Mouse (Mus musculus): ENCODE measurements at regions not wholly inside any gene's neighbourhood (a gene's known extent, or its start where the extent isn't known, plus 50 kb on each side); places are given as distances from the start of the nearest gene placed in this dataset.

DNA sequence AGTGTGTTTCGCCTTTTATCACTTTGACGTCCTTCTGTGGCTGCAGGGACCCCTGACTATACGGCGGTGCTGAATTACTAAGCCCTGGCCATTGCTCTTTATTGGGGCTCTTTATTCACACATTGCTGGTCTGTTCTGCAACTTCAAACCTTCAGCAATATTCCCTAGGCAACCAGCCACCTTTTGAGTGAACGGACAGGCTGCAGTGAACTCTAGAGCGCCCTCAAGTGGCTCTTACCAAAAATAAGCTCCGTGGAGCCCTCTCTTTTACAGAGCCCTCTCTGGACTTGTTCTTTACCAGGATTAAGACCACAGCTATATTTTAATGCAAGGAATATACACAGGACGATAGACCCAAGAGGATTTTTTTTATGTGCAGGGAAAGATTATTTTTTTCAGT lies 191.8 kb upstream of the Tenm3 start:
- Histone ChIP-seq H3K9ac (ENCODE audit: low read depth, poor library complexity, severe bottlenecking) (no peak overlapping the region), H3K27me3 (ENCODE audit: control insufficient read depth, insufficient read depth, low read length, poor library complexity, severe bottlenecking) (peaks cover 3% of the 10 kb centered on the region; the same call in 1 of the 2 replicates), H3K4me3 (ENCODE audit: low read depth, low read length) (no peak overlapping the region), H3K27ac (ENCODE audit: insufficient read depth, low read length) (no peak overlapping the region), H3K9me3 (replicated peaks; ENCODE audit: control insufficient read depth, insufficient read depth, low read length, poor library complexity, severe bottlenecking) (no peaks in the 10 kb centered on the region; the same call in 1 of the 2 replicates), H3K4me1 (ENCODE audit: control insufficient read depth, insufficient read depth, low read length) (no peaks in the 10 kb centered on the region), H3K36me3 (ENCODE audit: control insufficient read depth, insufficient read depth, low read length, poor library complexity, severe bottlenecking) (no peaks in the 10 kb centered on the region)
- TF ChIP-seq EP300 (IDR thresholded peaks at IDR 0.05; ENCODE audit: insufficient read depth, low read depth, low read length) = no peak
- peak; percentile 50 for TF ChIP-seq CTCF (IDR thresholded peaks at IDR 0.05; ENCODE audit: low read depth, low read length)
- no peak for TF ChIP-seq POLR2A (IDR thresholded peaks at IDR 0.05; ENCODE audit: insufficient read depth, low read length)

DNA sequence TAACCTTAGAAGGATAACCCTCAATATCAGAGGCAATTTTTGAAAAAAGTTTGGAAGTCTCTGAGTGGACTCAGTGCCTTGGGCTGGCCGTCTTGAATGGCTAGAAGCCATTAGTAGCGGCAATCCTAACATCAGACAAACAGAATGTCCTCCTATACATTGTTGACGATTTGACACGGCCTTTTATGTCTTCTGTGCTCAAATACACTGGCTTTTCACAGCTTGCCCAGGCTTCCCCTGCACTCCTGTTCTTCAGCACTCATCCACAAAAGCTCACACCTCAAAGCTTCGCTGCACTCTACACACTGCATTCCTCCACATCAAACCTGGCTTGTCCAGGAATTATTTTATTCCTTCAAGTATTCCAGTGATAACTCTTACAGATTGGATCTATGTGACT lies 186.5 kb upstream of the Tenm3 start:
- H3K4me3 ChIP-seq (ENCODE audit: low read depth, low read length) = no peak overlapping the region
- H3K36me3 ChIP-seq (ENCODE audit: control insufficient read depth, insufficient read depth, low read length, poor library complexity, severe bottlenecking) = no peaks in the 10 kb centered on the region
- no peaks in the 10 kb centered on the region for H3K9me3 ChIP-seq (replicated peaks; ENCODE audit: control insufficient read depth, insufficient read depth, low read length, poor library complexity, severe bottlenecking)
- H3K27ac ChIP-seq (ENCODE audit: insufficient read depth, low read length) = no peak overlapping the region
- no peak overlapping the region for H3K9ac ChIP-seq (ENCODE audit: low read depth, poor library complexity, severe bottlenecking)
- TF ChIP-seq POLR2A (IDR thresholded peaks at IDR 0.05; ENCODE audit: insufficient read depth, low read length) (no peak), CTCF (IDR thresholded peaks at IDR 0.05; ENCODE audit: low read depth, low read length) (no peak), EP300 (IDR thresholded peaks at IDR 0.05; ENCODE audit: insufficient read depth, low read depth, low read length) (no peak)
- H3K4me1 ChIP-seq (ENCODE audit: control insufficient read depth, insufficient read depth, low read length) = no peaks in the 10 kb centered on the region
- peaks cover 3% of the 10 kb centered on the region; the same call in 1 of the 2 replicates for H3K27me3 ChIP-seq (ENCODE audit: control insufficient read depth, insufficient read depth, low read length, poor library complexity, severe bottlenecking)

DNA sequence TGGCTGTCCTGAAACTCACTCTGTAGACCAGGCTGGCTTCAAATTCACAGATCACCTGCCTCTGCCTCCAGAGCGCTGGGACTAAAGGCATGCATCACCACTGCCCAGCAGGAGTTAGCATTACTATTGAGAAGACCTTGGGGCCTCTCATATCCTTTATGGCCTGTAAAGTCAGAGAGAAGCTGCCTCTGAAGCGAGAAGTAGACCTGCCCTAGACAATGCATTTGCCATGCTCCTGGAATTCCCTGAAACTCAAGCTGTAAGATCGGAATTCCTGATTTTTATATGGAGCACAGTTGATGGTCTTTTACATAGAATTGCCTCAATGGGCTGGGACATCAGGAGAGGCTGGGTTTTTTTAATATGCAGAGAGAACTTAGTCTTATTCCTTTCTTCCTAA lies 174.0 kb upstream of the Tenm3 start:
- Histone ChIP-seq H3K4me1 (ENCODE audit: control insufficient read depth, insufficient read depth, low read length) (no peaks in the 10 kb centered on the region), H3K4me3 (ENCODE audit: low read depth, low read length) (no peak overlapping the region), H3K9me3 (replicated peaks; ENCODE audit: control insufficient read depth, insufficient read depth, low read length, poor library complexity, severe bottlenecking) (no peaks in the 10 kb centered on the region), H3K27ac (ENCODE audit: insufficient read depth, low read length) (no peak overlapping the region), H3K27me3 (ENCODE audit: control insufficient read depth, insufficient read depth, low read length, poor library complexity, severe bottlenecking) (no peaks in the 10 kb centered on the region), H3K36me3 (ENCODE audit: control insufficient read depth, insufficient read depth, low read length, poor library complexity, severe bottlenecking) (no peaks in the 10 kb centered on the region), H3K9ac (ENCODE audit: low read depth, poor library complexity, severe bottlenecking) (no peak overlapping the region)
- TF ChIP-seq CTCF (IDR thresholded peaks at IDR 0.05; ENCODE audit: low read depth, low read length) (no peak), POLR2A (IDR thresholded peaks at IDR 0.05; ENCODE audit: insufficient read depth, low read length) (no peak), EP300 (IDR thresholded peaks at IDR 0.05; ENCODE audit: insufficient read depth, low read depth, low read length) (no peak)

DNA sequence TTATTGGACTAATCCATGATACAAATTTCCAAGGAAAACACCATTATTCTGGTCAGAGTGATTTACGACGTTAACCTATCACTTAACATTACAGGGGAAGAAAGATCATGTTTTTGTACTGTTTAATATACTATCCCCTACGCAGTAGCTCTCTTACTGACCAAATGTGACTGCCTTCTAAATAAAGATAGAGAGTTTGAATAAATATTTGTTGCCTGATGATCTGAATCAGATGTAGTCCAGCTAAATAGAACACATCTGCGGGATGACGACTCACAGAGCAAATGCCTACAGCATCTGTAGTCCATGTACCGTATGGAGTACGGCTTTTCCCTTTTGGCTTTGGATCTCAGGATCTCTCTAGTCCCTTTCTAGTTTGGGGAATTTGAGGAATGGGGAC lies 171.9 kb upstream of the Tenm3 start:
- Histone ChIP-seq H3K4me1 (ENCODE audit: control insufficient read depth, insufficient read depth, low read length) (no peaks in the 10 kb centered on the region), H3K27me3 (ENCODE audit: control insufficient read depth, insufficient read depth, low read length, poor library complexity, severe bottlenecking) (no peaks in the 10 kb centered on the region), H3K9ac (ENCODE audit: low read depth, poor library complexity, severe bottlenecking) (no peak overlapping the region), H3K27ac (ENCODE audit: insufficient read depth, low read length) (no peak overlapping the region), H3K9me3 (replicated peaks; ENCODE audit: control insufficient read depth, insufficient read depth, low read length, poor library complexity, severe bottlenecking) (peaks cover under 1% of the 10 kb centered on the region; the same call in 1 of the 2 replicates), H3K36me3 (ENCODE audit: control insufficient read depth, insufficient read depth, low read length, poor library complexity, severe bottlenecking) (no peaks in the 10 kb centered on the region), H3K4me3 (ENCODE audit: low read depth, low read length) (no peak overlapping the region)
- TF ChIP-seq POLR2A (IDR thresholded peaks at IDR 0.05; ENCODE audit: insufficient read depth, low read length) (no peak), CTCF (IDR thresholded peaks at IDR 0.05; ENCODE audit: low read depth, low read length) (no peak), EP300 (IDR thresholded peaks at IDR 0.05; ENCODE audit: insufficient read depth, low read depth, low read length) (no peak)

DNA sequence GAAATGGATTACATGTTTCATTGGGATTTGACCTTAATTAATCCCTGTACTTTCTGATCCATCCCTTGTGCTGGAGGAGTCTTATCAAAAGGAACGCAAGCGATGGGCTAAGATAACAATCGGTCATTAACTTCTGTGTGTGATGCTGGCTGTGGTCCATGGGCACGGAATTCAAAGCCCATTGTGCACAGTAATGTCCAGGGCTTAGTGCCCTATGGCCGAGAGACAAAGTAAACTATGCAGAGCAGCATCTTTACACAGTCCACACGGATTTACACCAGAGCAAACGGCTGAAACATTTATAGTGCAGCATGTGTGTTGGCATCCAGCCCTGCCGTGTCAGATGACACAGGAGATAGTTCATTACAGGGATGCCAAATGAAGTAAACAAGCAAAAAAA lies 171.4 kb upstream of the Tenm3 start:
- Histone ChIP-seq H3K27ac (ENCODE audit: insufficient read depth, low read length) (no peak overlapping the region), H3K4me1 (ENCODE audit: control insufficient read depth, insufficient read depth, low read length) (no peaks in the 10 kb centered on the region), H3K9me3 (replicated peaks; ENCODE audit: control insufficient read depth, insufficient read depth, low read length, poor library complexity, severe bottlenecking) (peaks cover 4% of the 10 kb centered on the region; the same call in 1 of the 2 replicates), H3K9ac (ENCODE audit: low read depth, poor library complexity, severe bottlenecking) (no peak overlapping the region), H3K27me3 (ENCODE audit: control insufficient read depth, insufficient read depth, low read length, poor library complexity, severe bottlenecking) (no peaks in the 10 kb centered on the region), H3K36me3 (ENCODE audit: control insufficient read depth, insufficient read depth, low read length, poor library complexity, severe bottlenecking) (no peaks in the 10 kb centered on the region), H3K4me3 (ENCODE audit: low read depth, low read length) (no peak overlapping the region)
- no peak for TF ChIP-seq POLR2A (IDR thresholded peaks at IDR 0.05; ENCODE audit: insufficient read depth, low read length)
- no peak for TF ChIP-seq EP300 (IDR thresholded peaks at IDR 0.05; ENCODE audit: insufficient read depth, low read depth, low read length)

DNA sequence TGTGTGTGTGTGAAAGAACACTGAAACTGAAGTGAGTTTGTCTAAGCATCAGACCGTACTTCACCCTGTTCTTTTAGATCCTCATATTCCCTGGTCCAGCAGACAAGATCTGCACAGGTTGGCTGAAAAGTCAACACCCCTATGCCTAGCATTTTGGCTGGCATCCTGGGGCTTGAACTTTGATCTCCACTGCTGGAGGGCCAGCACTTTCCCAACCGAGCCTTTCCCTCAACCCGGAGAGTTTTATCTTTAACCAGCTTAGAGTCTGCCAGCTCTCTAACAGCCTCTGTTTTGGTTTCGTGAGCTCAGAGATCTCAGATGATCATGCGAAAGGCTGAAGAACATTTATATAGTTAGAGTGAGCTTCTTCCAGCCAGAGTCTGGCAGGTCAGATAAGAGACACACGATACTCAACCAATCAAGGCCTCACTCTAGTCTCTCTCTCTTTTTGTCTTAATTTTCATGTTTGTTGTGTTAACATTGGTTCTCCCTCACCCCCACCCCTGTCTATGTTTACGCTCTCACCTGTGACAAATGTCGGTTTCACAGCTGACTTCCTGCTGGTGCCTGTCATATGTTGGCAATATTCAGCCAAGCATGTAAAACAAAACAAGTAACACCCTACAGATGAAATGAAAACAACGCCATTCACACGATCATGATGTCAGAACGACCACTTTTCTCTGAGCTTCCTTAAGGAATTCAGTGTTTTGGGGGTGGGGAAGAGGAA lies 162.7 kb upstream of the Tenm3 start:
- no peaks in the 10 kb centered on the region for H3K36me3 ChIP-seq (ENCODE audit: control insufficient read depth, insufficient read depth, low read length, poor library complexity, severe bottlenecking)
- H3K27me3 ChIP-seq (ENCODE audit: control insufficient read depth, insufficient read depth, low read length, poor library complexity, severe bottlenecking) = no peaks in the 10 kb centered on the region; the same call in 1 of the 2 replicates

More for the DNA sequence above, 162.7 kb upstream of the Tenm3 start:
- TF ChIP-seq CTCF (IDR thresholded peaks at IDR 0.05; ENCODE audit: low read depth, low read length) = no peak
- TF ChIP-seq POLR2A (IDR thresholded peaks at IDR 0.05; ENCODE audit: insufficient read depth, low read length) = no peak
- TF ChIP-seq EP300 (IDR thresholded peaks at IDR 0.05; ENCODE audit: insufficient read depth, low read depth, low read length) = no peak
- H3K9me3 ChIP-seq (replicated peaks; ENCODE audit: control insufficient read depth, insufficient read depth, low read length, poor library complexity, severe bottlenecking) = peaks cover 4% of the 10 kb centered on the region; the same call in 1 of the 2 replicates
- H3K9ac ChIP-seq (ENCODE audit: low read depth, poor library complexity, severe bottlenecking) = no peak overlapping the region
- H3K4me1 ChIP-seq (ENCODE audit: control insufficient read depth, insufficient read depth, low read length) = no peaks in the 10 kb centered on the region
- H3K4me3 ChIP-seq (ENCODE audit: low read depth, low read length) = no peak overlapping the region
- H3K27ac ChIP-seq (ENCODE audit: insufficient read depth, low read length) = no peak overlapping the region
